Mouse (Mus musculus) urinary bladder, postnatal 10 days (tissue): Measurements from ENCODE around the gene Fa2h.

Experiments used
- DNase-seq: peaks from one replicate; pipeline ENCODE4 v3.0.0; 2022; ENCODE audit warnings: low spot score

Gene Fa2h

GRCm38 (mm10) chr8:111299821-111300568 is 93.6 kb downstream of the Fa2h start, which contains the start of gene Rfwd3:
Rfwd3 (minus strand) TSS chr8:111300222.
- peak; percentile 81 for DNase-seq

DNA sequence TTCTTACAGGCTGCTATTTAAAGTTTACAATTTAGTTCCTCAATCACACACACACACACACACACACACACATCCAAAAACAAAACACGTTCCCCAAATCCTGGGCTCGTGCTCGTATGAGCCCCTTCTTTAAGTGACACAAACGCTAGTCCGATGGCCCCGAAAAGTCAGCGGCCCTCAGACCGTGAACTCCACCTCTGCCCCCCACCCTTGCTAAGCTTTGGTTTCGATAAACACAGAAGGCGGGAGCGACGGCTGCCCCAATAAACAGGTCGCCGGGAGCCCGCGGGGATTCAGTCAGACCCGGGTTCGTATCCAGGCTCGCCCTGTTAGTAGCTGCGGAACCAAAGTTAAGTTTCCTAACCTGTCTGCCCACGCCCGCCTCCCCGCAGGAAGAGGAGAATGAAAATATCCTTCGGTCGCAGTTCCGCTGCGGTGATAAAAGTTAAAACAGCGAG is 94.2 kb downstream of the Fa2h start:
- DNase-seq, result peak; percentile 11

- no peak for DNase-seq
Observed at GRCm38 (mm10) chr8:111298011-111298410, 95.6 kb downstream of the Fa2h start.
